Mouse (Mus musculus) midbrain, embryonic 13.5 days (tissue): ENCODE measurements around the gene 9130204L05Rik. TPM values are rescaled to one million over a fixed set of nuclear protein-coding genes. Genes with fewer than 3 reads are reported as not detected.

ENCODE experiments used
- ATAC-seq: fragments of 200-750 bp; cut with Nextera tagmentation; 2 replicates; pipeline ENCODE4 v1.8.0; 2017; ENCODE audit warnings: mild to moderate bottlenecking, moderate TSS enrichment, moderate library complexity
- H3K27ac ChIP-seq: fragments of 300-500 bp; sonication (generic); 2 replicates; pipeline ENCODE4 v1.5.1; 2015; ENCODE audit warnings: inconsistent platforms, mild to moderate bottlenecking, moderate library complexity
- H3K27me3 ChIP-seq: fragments of 300-500 bp; sonication (generic); 2 replicates; pipeline ENCODE4 v1.6.1; 2015; ENCODE audit warnings: mild to moderate bottlenecking, inconsistent platforms
- H3K36me3 ChIP-seq: fragments of 300-500 bp; sonication (generic); 2 replicates; pipeline ENCODE4 v1.6.1; 2015; ENCODE audit warnings: mild to moderate bottlenecking, inconsistent platforms
- H3K4me1 ChIP-seq: fragments of 300-500 bp; sonication (generic); replicated peaks from 2 replicates; pipeline ENCODE4 v1.6.1; 2015; ENCODE audit warnings: inconsistent platforms
- H3K4me2 ChIP-seq: fragments of 300-500 bp; sonication (generic); replicated peaks from 2 replicates; pipeline ENCODE4 v1.6.1; 2015; ENCODE audit warnings: moderate library complexity, mild to moderate bottlenecking, inconsistent platforms
- H3K4me3 ChIP-seq: fragments of 300-500 bp; sonication (generic); replicated peaks from 2 replicates; pipeline ENCODE4 v1.5.1; 2015; ENCODE audit warnings: mild to moderate bottlenecking, inconsistent platforms
- H3K9ac ChIP-seq: fragments of 300-500 bp; sonication (generic); replicated peaks from 2 replicates; pipeline ENCODE4 v1.6.1; 2015; ENCODE audit warnings: mild to moderate bottlenecking, inconsistent platforms
- H3K9me3 ChIP-seq: fragments of 300-500 bp; sonication (generic); 2 replicates; pipeline ENCODE4 v1.6.1; 2016; ENCODE audit warnings: mild to moderate bottlenecking, inconsistent platforms
- WGBS: fragments of 180-500 bp; shearing (Covaris S2); methylation state at CpG from one replicate; pipeline ENCODE4 v1.1.7; 2015; 5-methylcytosine and 5-hydroxymethylcytosine counted together
- polyA plus RNA-seq: library from polyadenylated mRNA; unstranded; fragments of >200 nt; fragmentation: Nextera tagmentation; extraction: Ambion mirVana; gene quantifications from 2 replicates; pipeline ENCODE4 v1.2.1, GENCODE M21; 2015

Gene 9130204L05Rik
- not detected in 2 replicates for polyA plus RNA-seq

GRCm38 (mm10) chr3:91090703-91091102 lies at the start of gene 9130204L05Rik:
Gene 9130204L05Rik (minus strand): TSS chr3:91090803.
- no peak within 1 kb of the TSS for H3K9ac ChIP-seq
- no peak for ATAC-seq
- H3K4me3 ChIP-seq: no peak within 1 kb of the TSS
- H3K9me3 ChIP-seq: peaks cover 22% of the 10 kb centered on the region; the same call in 1 of the 2 replicates
- no peak within 1 kb of the TSS for H3K4me2 ChIP-seq
- no peaks in the 10 kb centered on the region for H3K36me3 ChIP-seq
- H3K4me1 ChIP-seq: no peaks in the 10 kb centered on the region
- 51% methylated on average over 2 of the region's 2 CpGs for WGBS
- no peaks in the 10 kb centered on the region for H3K27me3 ChIP-seq
- H3K27ac ChIP-seq: no peak within 1 kb of the TSS

DNA sequence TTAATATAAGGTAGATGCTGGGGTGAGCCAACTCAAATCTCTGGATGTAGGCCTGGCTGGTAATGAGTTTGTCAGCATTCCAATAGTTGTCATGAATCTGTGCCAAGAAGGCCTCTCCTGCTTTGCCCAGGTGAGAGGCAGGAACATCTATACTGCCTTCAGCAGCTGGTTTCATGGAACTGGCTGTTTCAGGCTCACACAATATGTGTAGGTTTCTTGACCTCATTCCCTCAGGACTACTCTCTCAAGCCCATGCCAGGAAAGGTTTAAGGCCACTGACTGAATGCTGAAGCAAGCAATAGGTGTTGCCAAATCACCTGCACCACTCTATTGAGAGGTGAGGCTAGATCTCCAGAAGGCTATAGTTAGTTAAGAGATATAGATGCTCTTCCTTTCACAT lies 18.1 kb upstream of the 9130204L05Rik start:
- peaks cover 18% of the 10 kb centered on the region for H3K9me3 ChIP-seq
- no peak for ATAC-seq
- no peak overlapping the region for H3K27ac ChIP-seq

DNA sequence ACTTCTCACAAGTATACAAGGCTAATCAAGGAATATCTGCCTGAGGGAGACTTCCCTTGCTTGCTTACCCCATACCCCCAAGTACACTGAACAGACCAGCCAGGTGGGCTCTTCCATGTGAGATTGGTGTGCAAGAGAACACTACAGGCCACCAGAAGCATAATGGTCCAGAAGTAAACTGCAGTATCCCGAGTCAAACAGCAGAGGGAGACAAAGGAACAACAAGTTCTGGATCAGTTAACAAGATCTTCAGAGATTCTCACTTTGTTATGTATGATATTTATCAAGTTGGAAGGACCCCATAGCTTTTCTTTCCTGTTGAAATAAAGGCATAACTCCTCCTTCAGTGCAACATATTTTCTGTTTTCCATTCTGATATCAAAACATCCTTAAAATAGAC lies 31.4 kb downstream of the 9130204L05Rik start:
- Histone ChIP-seq H3K9me3 (peaks cover 8% of the 10 kb centered on the region), H3K27ac (no peak overlapping the region), H3K4me1 (no peaks in the 10 kb centered on the region), H3K4me2 (no peak overlapping the region), H3K9ac (no peak overlapping the region), H3K36me3 (no peaks in the 10 kb centered on the region), H3K27me3 (no peaks in the 10 kb centered on the region), H3K4me3 (no peak overlapping the region)
- no peak for ATAC-seq
- 2% methylated on average over 1 of the region's 1 CpGs for WGBS

More for the DNA sequence above, 18.1 kb upstream of the 9130204L05Rik start:
- H3K4me3 ChIP-seq: no peak overlapping the region
- H3K4me2 ChIP-seq: no peak overlapping the region
- no peak overlapping the region for H3K9ac ChIP-seq
- H3K4me1 ChIP-seq: no peaks in the 10 kb centered on the region
- H3K36me3 ChIP-seq: no peaks in the 10 kb centered on the region
- no peaks in the 10 kb centered on the region for H3K27me3 ChIP-seq

- H3K36me3 ChIP-seq: no peaks in the 10 kb centered on the region
- H3K4me1 ChIP-seq: no peaks in the 10 kb centered on the region
- H3K27ac ChIP-seq: no peak overlapping the region
- peaks cover 8% of the 10 kb centered on the region; the same call in 1 of the 2 replicates for H3K9me3 ChIP-seq
- no peaks in the 10 kb centered on the region for H3K27me3 ChIP-seq
- 11% methylated on average over 1 of the region's 1 CpGs for WGBS
- no peak overlapping the region for H3K4me3 ChIP-seq
- no peak overlapping the region for H3K4me2 ChIP-seq
- H3K9ac ChIP-seq: no peak overlapping the region
- ATAC-seq: no peak
Observed at GRCm38 (mm10) chr3:91052654-91053053, 37.9 kb downstream of the 9130204L05Rik start.
